Mouse (Mus musculus) erythroblast, embryonic 14.5 days (primary cell): Measurements from ENCODE around the gene Astn2. TPM values are rescaled to one million over a fixed set of nuclear protein-coding genes. Genes with fewer than 3 reads are reported as not detected.

ENCODE experiments used
- H3K27me3 ChIP-seq: 2 replicates; pipeline ENCODE4 v1.6.1; 2012; ENCODE audit warnings: inconsistent platforms; ENCODE audit not compliant: control insufficient read depth
- H3K36me3 ChIP-seq: 2 replicates; pipeline ENCODE4 v1.6.1; 2012; ENCODE audit warnings: mild to moderate bottlenecking, inconsistent platforms; ENCODE audit not compliant: control insufficient read depth
- H3K4me1 ChIP-seq: 2 replicates; pipeline ENCODE4 v1.6.1; 2012; ENCODE audit warnings: inconsistent platforms; ENCODE audit not compliant: control insufficient read depth
- H3K4me3 ChIP-seq: replicated peaks from 2 replicates; pipeline ENCODE3; 2012; ENCODE audit warnings: moderate library complexity, mild to moderate bottlenecking, inconsistent platforms
- H3K9me3 ChIP-seq: 2 replicates; pipeline ENCODE4 v1.6.1; 2012; ENCODE audit warnings: low read length, inconsistent platforms, mixed read lengths; ENCODE audit not compliant: control insufficient read depth
- GATA1 ChIP-seq: IDR thresholded peaks from 2 replicates; pipeline ENCODE4 v1.6.1; 2012; ENCODE audit warnings: low read length, inconsistent platforms, mixed read lengths
- TAL1 ChIP-seq: IDR thresholded peaks from 3 replicates; pipeline ENCODE4 v1.6.1; 2012; ENCODE audit warnings: low read length, inconsistent platforms, mixed read lengths
- polyA plus RNA-seq: library from polyadenylated mRNA; stranded (reverse); fragments of >175 nt; gene quantifications from 2 replicates; pipeline ENCODE4 v1.2.3, GENCODE M21; 2012

The Astn2 gene
- polyA plus RNA-seq, 1 experiment: not detected

GRCm38 (mm10) chr4:66271550-66272117 lies 132.8 kb downstream of the Astn2 start:
- Histone ChIP-seq H3K27me3 (no peaks in the 10 kb centered on the region), H3K9me3 (no peaks in the 10 kb centered on the region), H3K36me3 (no peaks in the 10 kb centered on the region), H3K4me3 (no peak overlapping the region), H3K4me1 (no peaks in the 10 kb centered on the region)
- TF ChIP-seq GATA1: no peak
- no peak for TF ChIP-seq TAL1

GRCm38 (mm10) chr4:66264031-66264430 lies 140.4 kb downstream of the Astn2 start:
- no peak for TF ChIP-seq TAL1
- no peak for TF ChIP-seq GATA1
- no peaks in the 10 kb centered on the region for H3K4me1 ChIP-seq
- no peaks in the 10 kb centered on the region for H3K27me3 ChIP-seq
- H3K4me3 ChIP-seq: no peak overlapping the region
- no peaks in the 10 kb centered on the region for H3K36me3 ChIP-seq
- H3K9me3 ChIP-seq: peaks cover 4% of the 10 kb centered on the region

GRCm38 (mm10) chr4:66261276-66261675 lies 143.1 kb downstream of the Astn2 start:
- peaks cover 4% of the 10 kb centered on the region for H3K9me3 ChIP-seq

GRCm38 (mm10) chr4:66258905-66259304 lies 145.5 kb downstream of the Astn2 start:
- TF ChIP-seq TAL1: no peak
- no peak for TF ChIP-seq GATA1
- Histone ChIP-seq H3K4me1 (no peaks in the 10 kb centered on the region), H3K9me3 (no peaks in the 10 kb centered on the region), H3K4me3 (no peak overlapping the region), H3K27me3 (no peaks in the 10 kb centered on the region), H3K36me3 (no peaks in the 10 kb centered on the region)

More at GRCm38 (mm10) chr4:66261276-66261675, 143.1 kb downstream of the Astn2 start:
- Histone ChIP-seq H3K4me3 (no peak overlapping the region), H3K4me1 (no peaks in the 10 kb centered on the region), H3K27me3 (no peaks in the 10 kb centered on the region), H3K36me3 (no peaks in the 10 kb centered on the region)
- no peak for TF ChIP-seq TAL1
- no peak for TF ChIP-seq GATA1

- Histone ChIP-seq H3K4me1 (no peaks in the 10 kb centered on the region), H3K36me3 (no peaks in the 10 kb centered on the region), H3K9me3 (0 out of 2 replicates have a peak, but pooled peaks cover 2% of the 10 kb centered on the region), H3K4me3 (no peak overlapping the region), H3K27me3 (no peaks in the 10 kb centered on the region)
- no peak for TF ChIP-seq TAL1
- TF ChIP-seq GATA1: no peak
Measured at GRCm38 (mm10) chr4:66254695-66255492, 149.5 kb downstream of the Astn2 start.

GRCm38 (mm10) chr4:66248521-66248920 lies 155.9 kb downstream of the Astn2 start:
- H3K4me3 ChIP-seq: no peak overlapping the region
- no peaks in the 10 kb centered on the region for H3K27me3 ChIP-seq
- no peak for TF ChIP-seq GATA1
- TF ChIP-seq TAL1: no peak
- no peaks in the 10 kb centered on the region for H3K36me3 ChIP-seq
- H3K9me3 ChIP-seq: peaks cover 6% of the 10 kb centered on the region; the same call in 1 of the 2 replicates
- no peaks in the 10 kb centered on the region for H3K4me1 ChIP-seq

GRCm38 (mm10) chr4:66242683-66243082 lies 161.7 kb downstream of the Astn2 start:
- no peak for TF ChIP-seq GATA1
- no peak for TF ChIP-seq TAL1
- H3K36me3 ChIP-seq: no peaks in the 10 kb centered on the region
- no peak overlapping the region for H3K4me3 ChIP-seq
- H3K27me3 ChIP-seq: no peaks in the 10 kb centered on the region
- no peaks in the 10 kb centered on the region for H3K4me1 ChIP-seq
- 0 out of 2 replicates have a peak, but pooled peaks cover 2% of the 10 kb centered on the region for H3K9me3 ChIP-seq

- no peaks in the 10 kb centered on the region for H3K27me3 ChIP-seq
- TF ChIP-seq TAL1: no peak
- TF ChIP-seq GATA1: no peak
- no peaks in the 10 kb centered on the region; the same call in 1 of the 2 replicates for H3K9me3 ChIP-seq
- no peak overlapping the region for H3K4me3 ChIP-seq
- H3K36me3 ChIP-seq: no peaks in the 10 kb centered on the region
- H3K4me1 ChIP-seq: no peaks in the 10 kb centered on the region
Measured at GRCm38 (mm10) chr4:66232799-66233198, 171.6 kb downstream of the Astn2 start.

- H3K4me1 ChIP-seq: no peaks in the 10 kb centered on the region
- TF ChIP-seq TAL1: no peak
- no peak for TF ChIP-seq GATA1
- no peaks in the 10 kb centered on the region; the same call in 1 of the 2 replicates for H3K9me3 ChIP-seq
- H3K27me3 ChIP-seq: no peaks in the 10 kb centered on the region
- H3K4me3 ChIP-seq: no peak overlapping the region
- no peaks in the 10 kb centered on the region for H3K36me3 ChIP-seq
Measured at GRCm38 (mm10) chr4:66232350-66232749, 172.1 kb downstream of the Astn2 start.
